Mouse (Mus musculus) bone marrow macrophage, adult 2 months (primary cell): ENCODE measurements around the gene Gdf15. TPM values are rescaled to one million over a fixed set of nuclear protein-coding genes. Genes with fewer than 3 reads are reported as not detected.

Experiments
- H3K27ac ChIP-seq: 2 replicates; pipeline ENCODE4 v1.5.1; 2012; ENCODE audit warnings: low read depth, low read length; ENCODE audit not compliant: insufficient read depth
- H3K4me1 ChIP-seq: 2 replicates; pipeline ENCODE4 v1.6.1; 2012; ENCODE audit warnings: low read length; ENCODE audit not compliant: control insufficient read depth, insufficient read depth
- H3K4me3 ChIP-seq: 2 replicates; pipeline ENCODE4 v1.5.1; 2012; ENCODE audit warnings: mild to moderate bottlenecking, low read length, moderate library complexity; ENCODE audit not compliant: insufficient read depth
- CTCF ChIP-seq: IDR thresholded peaks from 2 replicates; pipeline ENCODE4 v1.5.1; 2012; ENCODE audit warnings: low read depth, mild to moderate bottlenecking, low read length, moderate library complexity
- POLR2A ChIP-seq: IDR thresholded peaks from 2 replicates; pipeline ENCODE4 v1.6.1; 2012; ENCODE audit warnings: mild to moderate bottlenecking, low read depth, low read length, borderline replicate concordance
- polyA plus RNA-seq: library from polyadenylated mRNA; stranded (reverse); fragments of >200 nt; gene quantifications from 2 replicates; pipeline ENCODE4 v1.2.4, GENCODE M21; 2012; ENCODE audit not compliant: missing spikeins, insufficient read depth, insufficient read length

The Gdf15 gene
- polyA plus RNA-seq, 1 experiment = 3.3 TPM

DNA sequence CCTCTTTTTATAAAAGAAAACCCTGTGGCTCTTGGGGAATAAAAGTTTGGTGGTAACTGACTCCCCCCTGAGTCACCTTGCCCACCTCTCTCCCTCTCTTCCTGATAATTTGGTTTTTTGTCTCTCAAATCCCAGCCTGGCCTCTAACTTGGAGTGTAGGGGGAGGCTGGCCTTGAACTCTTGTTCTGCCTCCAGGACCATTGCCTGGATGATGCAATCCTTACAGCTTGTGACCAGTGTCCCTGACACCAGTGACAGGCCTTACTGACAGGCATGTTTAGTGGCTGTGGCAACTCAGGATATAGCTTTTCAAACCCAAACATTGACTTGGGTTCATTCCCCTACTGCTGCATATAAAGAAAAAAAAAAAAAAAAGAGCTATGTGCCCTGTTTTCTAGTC is 14.5 kb upstream of the Gdf15 start:
- peak overlapping the region; percentile 97 for H3K27ac ChIP-seq
- H3K4me1 ChIP-seq = peaks cover 65% of the 10 kb centered on the region
- no peak overlapping the region for H3K4me3 ChIP-seq
- TF ChIP-seq POLR2A (no peak), CTCF (no peak)

DNA sequence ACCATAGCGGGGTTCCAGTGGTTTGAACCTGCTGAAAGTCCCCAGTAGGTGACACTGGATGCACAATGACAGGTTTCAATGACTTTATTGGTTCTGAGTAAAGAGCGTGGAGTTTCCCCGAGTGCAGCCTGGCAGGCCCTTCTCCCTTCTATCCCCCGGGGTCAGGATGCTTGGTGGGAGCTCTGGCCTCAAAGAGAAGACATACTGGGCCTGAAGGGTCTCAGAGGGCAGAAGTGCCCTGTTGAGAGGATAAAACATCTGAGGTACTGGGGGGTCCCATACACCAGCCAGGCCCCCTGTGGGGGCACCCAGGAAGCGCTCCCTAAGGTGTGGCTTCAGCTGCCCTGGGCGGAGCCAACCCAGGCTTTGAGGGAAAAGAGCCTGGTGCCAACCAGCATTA is 14.1 kb upstream of the Gdf15 start:
- Histone ChIP-seq H3K27ac (peak overlapping the region; percentile 97), H3K4me3 (no peak overlapping the region), H3K4me1 (peaks cover 65% of the 10 kb centered on the region)
- no peak for TF ChIP-seq POLR2A
- no peak for TF ChIP-seq CTCF

DNA sequence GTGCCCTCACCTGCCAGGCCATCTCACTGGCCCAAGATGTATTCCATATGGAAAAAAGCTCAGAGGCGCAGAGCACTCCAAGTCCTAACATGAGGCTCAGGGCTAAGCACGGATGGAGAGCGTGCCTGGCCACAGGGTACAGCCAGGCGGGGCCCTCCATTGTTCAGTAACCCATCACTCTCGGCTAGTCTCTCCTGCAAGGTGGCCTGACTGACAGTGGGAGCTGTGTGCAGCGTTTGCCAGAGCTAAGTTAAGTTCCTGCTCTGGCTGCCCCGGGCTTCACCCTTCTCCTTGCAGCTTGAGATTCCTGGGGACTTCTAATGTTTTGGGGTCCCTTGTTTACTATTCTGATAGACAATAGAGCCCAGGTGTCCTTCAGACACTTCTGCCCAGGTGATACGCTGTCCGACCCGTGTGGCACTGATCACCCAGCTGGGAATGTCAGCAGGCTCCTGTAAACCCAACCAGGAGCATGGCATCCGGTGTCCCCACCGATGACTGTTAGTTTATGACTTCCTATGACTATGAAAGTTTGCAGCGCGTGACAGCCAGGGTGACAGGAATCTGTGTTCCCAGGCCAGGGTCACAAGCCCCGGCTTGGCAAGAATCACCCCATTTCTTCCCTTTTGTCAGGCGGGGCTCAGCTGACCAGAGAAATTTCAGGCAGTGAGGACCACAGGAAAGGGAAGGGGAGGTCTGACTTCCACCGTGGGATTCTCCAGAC is 13.4 kb upstream of the Gdf15 start:
- Histone ChIP-seq H3K27ac (peak overlapping the region; percentile 97), H3K4me1 (peaks cover 65% of the 10 kb centered on the region), H3K4me3 (no peak overlapping the region)
- TF ChIP-seq POLR2A = no peak
- TF ChIP-seq CTCF = no peak

DNA sequence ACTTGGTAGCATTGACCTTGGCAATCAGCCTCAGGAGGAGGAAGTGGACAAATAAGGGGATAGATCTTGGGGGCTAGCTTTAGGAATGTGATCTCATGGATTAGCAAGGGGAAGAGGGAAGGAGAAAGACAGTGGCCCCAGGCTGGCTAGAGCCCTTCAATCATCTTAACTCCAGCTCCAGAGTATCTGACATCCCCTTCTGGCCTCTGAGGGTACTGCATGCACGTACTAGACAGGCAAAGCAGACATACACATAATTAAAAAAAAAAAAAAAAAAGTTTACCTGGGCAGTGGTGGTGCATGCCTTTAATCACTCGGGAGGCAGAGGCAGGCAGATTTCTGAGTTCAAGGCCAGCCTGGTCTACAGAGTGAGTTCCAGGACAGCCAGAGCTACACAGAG is 11.8 kb upstream of the Gdf15 start:
- TF ChIP-seq POLR2A (no peak), CTCF (no peak)
- Histone ChIP-seq H3K4me1 (peaks cover 53% of the 10 kb centered on the region), H3K27ac (peak overlapping the region; percentile 97; the same call in 1 of the 2 replicates), H3K4me3 (no peak overlapping the region)

DNA sequence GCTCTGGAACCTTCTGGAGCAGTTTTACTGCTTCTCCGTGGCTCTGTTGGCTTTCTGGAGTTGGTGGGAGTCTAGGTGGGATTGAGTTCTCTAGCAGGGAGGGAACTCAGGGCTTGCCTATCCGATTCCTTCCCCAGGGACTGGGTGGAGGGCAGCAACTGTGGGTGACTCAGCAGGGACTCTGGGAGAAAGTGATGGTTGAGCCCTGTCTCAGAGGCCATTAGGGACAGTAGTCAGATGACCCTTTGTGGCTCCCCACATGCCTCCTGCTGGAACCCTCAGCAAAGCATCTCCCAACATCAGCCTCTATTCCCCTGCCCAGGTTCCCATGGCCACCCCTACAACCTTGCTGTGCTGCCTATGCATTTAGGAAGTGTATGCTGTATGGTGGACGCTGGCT is 10.8 kb upstream of the Gdf15 start:
- TF ChIP-seq POLR2A (no peak), CTCF (no peak)
- no peak overlapping the region for H3K27ac ChIP-seq
- no peak overlapping the region for H3K4me3 ChIP-seq
- peaks cover 42% of the 10 kb centered on the region for H3K4me1 ChIP-seq

DNA sequence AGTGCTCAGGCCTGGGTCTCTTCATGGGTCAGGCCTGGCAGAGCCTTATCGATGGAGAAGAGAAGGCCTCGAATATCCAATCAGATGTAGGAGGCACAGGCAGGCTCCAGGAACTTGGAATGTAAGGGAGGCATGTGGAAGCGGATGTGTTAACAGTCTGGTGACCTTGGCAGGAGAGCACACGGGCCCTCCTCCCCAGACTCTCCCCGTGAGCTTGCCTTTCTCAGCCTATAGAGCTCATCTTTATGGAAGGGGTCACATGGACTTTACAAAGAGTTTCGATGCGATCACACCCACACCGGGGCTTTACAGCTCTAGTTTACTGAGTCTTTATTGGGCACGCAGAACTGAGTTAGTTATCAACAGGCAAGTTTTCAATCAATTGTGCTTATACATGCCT is 6.5 kb upstream of the Gdf15 start:
- TF ChIP-seq POLR2A = no peak
- TF ChIP-seq CTCF = no peak
- Histone ChIP-seq H3K27ac (no peak overlapping the region), H3K4me1 (peaks cover 35% of the 10 kb centered on the region), H3K4me3 (no peak overlapping the region)

DNA sequence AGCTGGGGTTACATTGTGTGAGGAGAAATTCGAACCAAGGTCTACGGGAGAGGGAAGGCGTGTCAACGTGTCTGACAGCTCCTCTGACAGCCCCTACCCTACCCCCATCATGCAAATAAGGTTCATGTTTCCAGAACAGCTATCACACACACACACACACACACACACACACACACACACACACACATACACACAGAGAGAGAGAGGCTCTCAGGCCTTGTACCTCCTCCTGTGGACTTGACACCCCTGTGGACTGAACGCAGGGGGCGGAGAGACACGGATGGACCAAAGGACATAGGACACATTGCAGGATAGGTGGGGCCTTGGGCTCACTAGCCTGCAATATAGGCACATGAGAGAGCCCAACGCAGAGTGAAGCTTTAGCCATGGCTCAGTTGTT is 4.6 kb upstream of the Gdf15 start:
- peaks cover 47% of the 10 kb centered on the region for H3K4me1 ChIP-seq

DNA sequence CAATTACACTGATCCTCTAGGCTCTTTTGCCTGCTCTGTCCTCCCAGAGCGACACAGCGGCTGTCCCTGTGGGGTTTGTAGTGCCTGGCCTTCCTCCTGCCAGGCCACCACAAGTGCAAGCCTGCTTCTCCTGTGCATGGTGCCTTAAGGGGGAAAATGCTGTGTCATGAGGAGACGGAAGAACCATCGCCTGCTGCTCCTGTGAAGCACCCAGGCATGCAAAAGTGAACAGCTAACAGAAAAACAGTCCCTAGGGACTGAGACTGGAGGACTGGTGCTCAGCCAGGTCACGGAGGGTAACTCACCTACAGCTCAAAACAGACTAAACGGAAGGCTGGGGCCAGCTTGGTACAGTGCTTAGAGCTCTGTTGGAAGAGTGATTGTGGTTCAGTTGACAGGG is 3.3 kb upstream of the Gdf15 start:
- H3K4me1 ChIP-seq = peaks cover 49% of the 10 kb centered on the region
- H3K27ac ChIP-seq = peak overlapping the region; percentile 96
- TF ChIP-seq POLR2A = no peak
- TF ChIP-seq CTCF = no peak
- no peak overlapping the region for H3K4me3 ChIP-seq

More for the DNA sequence above, 4.6 kb upstream of the Gdf15 start:
- no peak for TF ChIP-seq POLR2A
- no peak for TF ChIP-seq CTCF
- Histone ChIP-seq H3K27ac (no peak overlapping the region), H3K4me3 (no peak overlapping the region)

DNA sequence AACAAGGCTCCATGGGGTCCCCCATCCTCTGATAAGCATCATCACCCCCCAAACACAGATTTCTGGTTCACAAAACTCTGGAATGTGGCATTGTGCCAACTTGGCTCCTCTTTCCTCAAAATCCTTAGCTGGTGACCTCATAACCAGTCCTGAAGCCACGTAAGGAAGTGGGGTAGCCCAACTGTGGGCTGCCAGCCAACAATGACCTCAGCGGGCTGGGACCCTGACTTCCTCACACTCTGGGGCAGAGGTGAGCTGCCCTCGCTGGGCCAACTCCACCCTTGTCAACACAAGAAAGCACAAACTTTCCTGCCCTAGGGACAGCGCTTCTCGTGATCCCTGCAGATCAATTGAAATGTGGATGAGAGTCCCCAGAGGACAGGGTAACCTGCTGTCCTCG is 1.8 kb upstream of the Gdf15 start:
- Histone ChIP-seq H3K4me1 (peaks cover 49% of the 10 kb centered on the region), H3K4me3 (no peak overlapping the region), H3K27ac (peak overlapping the region; percentile 96)
- no peak for TF ChIP-seq POLR2A
- no peak for TF ChIP-seq CTCF

DNA sequence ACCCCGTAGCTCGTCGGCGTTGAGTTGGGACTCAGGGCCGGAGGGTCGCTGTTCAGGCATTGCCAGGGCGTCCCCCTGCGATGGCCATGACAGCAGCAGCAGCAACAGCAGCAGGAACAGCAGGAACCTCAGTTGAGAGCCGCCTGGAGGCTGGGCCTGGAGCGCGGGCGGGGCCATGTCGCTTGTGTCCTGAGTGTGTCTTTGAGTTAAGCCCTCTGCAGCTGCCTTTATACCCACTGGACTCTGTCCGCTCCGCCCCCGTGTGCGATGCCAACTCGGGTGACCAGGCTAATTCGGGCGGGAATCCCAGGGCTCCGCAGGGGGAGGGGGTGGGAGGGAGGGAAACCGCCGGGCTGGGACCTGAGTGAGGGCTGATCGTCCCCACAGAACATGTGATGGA is 820 bp downstream of the Gdf15 start:
- Histone ChIP-seq H3K4me1 (peaks cover 53% of the 10 kb centered on the region), H3K27ac (peak overlapping the region; percentile 83), H3K4me3 (peak overlapping the region; percentile 79)

More for the DNA sequence above, 820 bp downstream of the Gdf15 start:
- TF ChIP-seq CTCF (no peak), POLR2A (peak; percentile 96; the same call in 1 of the 2 replicates)
